22 mouse cellular contexts compared by ENCODE assay signal in genomic region chr5:136394517-136395212, GRCm38 (mm10).
DNase-seq lines count a peak whose midpoint lies in the region; ATAC-seq and TF ChIP-seq lines count a peak whose summit lies in the region.
"Had no signal": no experiment of that assay in that cellular context is flagged by ENCODE, and none has a peak within 500 bp of the region (broad histone marks: within the 10 kb centered on the region; RNA-seq: fewer than 3 reads in every experiment).

No protein-coding gene starts in this region.

- H3K27ac ChIP-seq in liver, embryonic 16.5 days (ENCODE audit: low read length), result 0 out of 2 replicates have a peak overlapping the region, but pooled peaks have one; percentile 14
- no peak overlapping the region for H3K27ac ChIP-seq in liver, embryonic 11.5 days (ENCODE audit: low read depth, low read length)
- no peak overlapping the region for H3K27ac ChIP-seq in kidney, embryonic 14.5 days (ENCODE audit: low read depth, low read length)
- H3K27ac ChIP-seq: embryonic facial prominence, embryonic 12.5 days; forebrain, embryonic 13.5 days; hindbrain, embryonic 10.5 days; liver, embryonic 13.5 days; midbrain, embryonic 10.5 days had no signal

- H3K4me1 ChIP-seq in liver, embryonic 16.5 days (ENCODE audit: control insufficient read depth, low read depth, low read length), result peaks cover 4% of the 10 kb centered on the region
- H3K4me1 ChIP-seq in liver, embryonic 11.5 days (replicated peaks; ENCODE audit: control insufficient read depth, insufficient read depth, low read length), result peaks cover 4% of the 10 kb centered on the region; the same call in 1 of the 2 replicates
- H3K4me1 ChIP-seq in lung, adult 2 months (ENCODE audit: control insufficient read depth, insufficient read depth, low read length), result peaks cover 9% of the 10 kb centered on the region; the same call in 1 of the 2 replicates
- H3K4me1 ChIP-seq in kidney, embryonic 14.5 days (ENCODE audit: control insufficient read depth, insufficient read depth, low read length), result peaks cover 10% of the 10 kb centered on the region
- H3K4me1 ChIP-seq: forebrain, embryonic 13.5 days; midbrain, embryonic 10.5 days had no signal

- H3K27me3 ChIP-seq in liver, embryonic 16.5 days (ENCODE audit: control insufficient read depth, insufficient read depth, low read depth, low read length), result no peaks in the 10 kb centered on the region
- H3K27me3 ChIP-seq in liver, embryonic 11.5 days (replicated peaks; ENCODE audit: control insufficient read depth, insufficient read depth, low read length), result no peaks in the 10 kb centered on the region
- no peaks in the 10 kb centered on the region for H3K27me3 ChIP-seq in kidney, embryonic 14.5 days (ENCODE audit: control insufficient read depth, insufficient read depth, low read length)
- H3K27me3 ChIP-seq: forebrain, embryonic 13.5 days; liver, embryonic 13.5 days had no signal

- TF ChIP-seq CTCF in lung, adult 2 months (IDR thresholded peaks at IDR 0.05; ENCODE audit: insufficient read depth, low read length), result no peak

- H3K9me3 ChIP-seq in liver, embryonic 16.5 days (replicated peaks; ENCODE audit: control insufficient read depth, low read length), result no peaks in the 10 kb centered on the region
- H3K9me3 ChIP-seq in liver, embryonic 11.5 days (ENCODE audit: control insufficient read depth, low read length), result no peaks in the 10 kb centered on the region
- H3K9me3 ChIP-seq in kidney, embryonic 14.5 days (ENCODE audit: control insufficient read depth, low read length), result no peaks in the 10 kb centered on the region
- H3K9me3 ChIP-seq: embryonic facial prominence, embryonic 12.5 days; forebrain, embryonic 13.5 days; hindbrain, embryonic 10.5 days; liver, embryonic 13.5 days; midbrain, embryonic 10.5 days had no signal

- no peak overlapping the region for H3K4me3 ChIP-seq in liver, embryonic 16.5 days (ENCODE audit: low read depth, low read length)
- no peak overlapping the region for H3K4me3 ChIP-seq in liver, embryonic 11.5 days (ENCODE audit: low read depth, low read length)
- no peak overlapping the region for H3K4me3 ChIP-seq in lung, adult 2 months (replicated peaks; ENCODE audit: extremely low read depth, low read depth, low read length)
- no peak overlapping the region for H3K4me3 ChIP-seq in kidney, embryonic 14.5 days (ENCODE audit: low read length)
- H3K4me3 ChIP-seq: embryonic facial prominence, embryonic 12.5 days; erythroblast, embryonic 14.5 days; forebrain, embryonic 13.5 days; hindbrain, embryonic 10.5 days; liver, embryonic 13.5 days; midbrain, embryonic 10.5 days had no signal

- H3K9ac ChIP-seq in liver, embryonic 16.5 days (ENCODE audit: low read depth, low read length), result no peak overlapping the region
- no peak overlapping the region for H3K9ac ChIP-seq in liver, embryonic 11.5 days (ENCODE audit: low read depth, low read length)
- H3K9ac ChIP-seq in kidney, embryonic 14.5 days (ENCODE audit: low read depth, low read length), result no peak overlapping the region
- H3K9ac ChIP-seq: embryonic facial prominence, embryonic 12.5 days; forebrain, embryonic 13.5 days; liver, embryonic 13.5 days had no signal

- DNase-seq in liver, embryonic 11.5 days (ENCODE audit: low spot score), result no peak
- peak; percentile 51 for DNase-seq in lung, adult 2 months
- DNase-seq in lung, postnatal 14 days, result peak; percentile 37
- no peak for DNase-seq in right cerebral cortex, postnatal 25 days
- no peak for DNase-seq in kidney, postnatal 25 days
- DNase-seq: cerebellum, adult 9-11 months; gastrocnemius, postnatal 10 days; kidney, adult 18-20 months; kidney, postnatal 36 days; layer of hippocampus, adult 9-11 months; liver, embryonic 13.5 days; retina, postnatal 1 day; right cerebral cortex, postnatal 4 days; thymus, postnatal 14 days had no signal

- ATAC-seq in liver, embryonic 16.5 days (ENCODE audit: low read depth), result no peak
- ATAC-seq in liver, embryonic 11.5 days (replicated peaks; ENCODE audit: low FRiP score), result no peak
- no peak for ATAC-seq in kidney, embryonic 14.5 days (ENCODE audit: low FRiP score, low TSS enrichment)
- ATAC-seq: forebrain, embryonic 13.5 days had no signal

- H3K36me3 ChIP-seq in liver, embryonic 16.5 days (ENCODE audit: control insufficient read depth, insufficient read depth), result no peaks in the 10 kb centered on the region
- no peaks in the 10 kb centered on the region for H3K36me3 ChIP-seq in liver, embryonic 11.5 days (ENCODE audit: control insufficient read depth, insufficient read depth, low read length)
- peaks cover 4% of the 10 kb centered on the region; the same call in 1 of the 2 replicates for H3K36me3 ChIP-seq in kidney, embryonic 14.5 days (ENCODE audit: control insufficient read depth, insufficient read depth, low read length)
- H3K36me3 ChIP-seq: embryonic facial prominence, embryonic 12.5 days had no signal

- TF ChIP-seq POLR2A in lung, adult 2 months (IDR thresholded peaks at IDR 0.05; ENCODE audit: borderline replicate concordance, extremely low read depth, low read depth, low read length), result no peak

- H3K4me2 ChIP-seq in liver, embryonic 16.5 days (ENCODE audit: low read depth, low read length), result no peak overlapping the region
- H3K4me2 ChIP-seq in liver, embryonic 11.5 days, result no peak overlapping the region
- no peak overlapping the region for H3K4me2 ChIP-seq in kidney, embryonic 14.5 days (replicated peaks; ENCODE audit: low read depth, low read length)
- H3K4me2 ChIP-seq: embryonic facial prominence, embryonic 12.5 days; forebrain, embryonic 13.5 days; heart, embryonic 11.5 days; liver, embryonic 13.5 days had no signal

- 53% methylated on average over 6 of the region's 6 CpGs for WGBS in liver, embryonic 16.5 days (ENCODE audit: insufficient replicate concordance)
- 71% methylated on average over 6 of the region's 6 CpGs for WGBS in liver, embryonic 11.5 days
- WGBS in lung, adult 2 months, result 64% methylated on average over 6 of the region's 6 CpGs
- 84% methylated on average over 6 of the region's 6 CpGs for WGBS in kidney, embryonic 14.5 days

Comparison
In these comparisons a context has a peak if more than half of its experiments do, and no peak if none do; other contexts are left out.
1. DNase-seq: peak in lung, adult 2 months (single experiment) and lung, postnatal 14 days (single experiment); none in liver, embryonic 11.5 days (single experiment), right cerebral cortex, postnatal 25 days (single experiment) and kidney, postnatal 25 days (0 of 2).